Mouse (Mus musculus) heart, postnatal 10 days (tissue): ENCODE results near the gene Sycp2l. TPM values are rescaled to one million over a fixed set of nuclear protein-coding genes. Genes with fewer than 3 reads are reported as not detected.
A peak's percentile ranks its signal among the peaks of the same experiment; 100 is the strongest.

ENCODE experiments used
- DNase-seq, 2 experiments: peaks; one replicate each; pipeline ENCODE4 v3.0.0; 2021
- intact Hi-C: fragments of 180-260 bp; cut with DNase I; formaldehyde crosslinking; loops from one replicate; pipeline ENCODE4 v1.15.1; 2025
- total RNA-seq, 2 experiments: library from RNA; stranded (reverse); gene quantifications; 2 replicates each; pipeline ENCODE4 v1.2.3; 2021

Sycp2l gene
- not detected for total RNA-seq

DNA sequence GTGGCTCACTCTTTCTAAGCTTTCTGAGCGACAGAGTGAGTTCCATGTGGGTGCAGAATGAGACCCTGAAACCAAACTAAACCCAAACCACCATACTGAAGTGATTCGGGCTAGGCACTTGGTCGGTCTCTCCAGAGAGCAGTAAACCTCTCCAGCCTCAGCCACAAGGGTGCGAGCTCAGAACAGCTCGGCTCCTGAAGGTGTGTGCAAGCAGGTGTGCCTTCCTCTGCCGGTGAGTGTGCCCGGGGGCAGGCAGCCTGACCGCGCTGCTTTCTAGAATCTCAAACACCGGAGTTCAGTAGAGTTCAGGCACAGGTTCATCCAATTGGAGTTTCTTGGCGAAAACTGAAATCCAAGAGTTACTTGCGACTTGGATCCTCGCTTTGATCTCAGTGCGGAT, at the start of gene Sycp2l:
Sycp2l (plus strand) TSS at position 368 of the 400 bp plus-strand sequence.
- no peak for DNase-seq
- intact Hi-C loops = no loop called here

DNA sequence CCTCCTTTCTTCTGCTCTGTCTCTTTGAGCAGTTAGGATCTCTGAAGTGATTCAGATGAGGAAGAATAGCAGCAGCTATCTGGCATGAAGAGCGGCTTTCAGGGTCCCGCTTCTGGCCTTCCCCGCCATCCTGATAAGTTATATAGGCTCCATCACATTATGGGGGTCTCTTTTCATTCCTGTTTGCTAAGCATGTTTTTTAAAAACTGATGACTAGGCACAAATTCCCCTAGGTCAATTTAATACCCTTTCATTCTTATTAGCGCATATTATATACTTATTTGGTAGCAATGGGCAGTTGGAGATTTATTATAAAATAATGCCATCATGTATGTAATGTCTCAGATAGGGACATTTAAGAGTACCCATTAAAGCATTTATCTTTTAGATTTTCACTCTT, 46.5 kb upstream of the Sycp2l start:
- intact Hi-C loops = no loop called here
- no peak for DNase-seq

DNA sequence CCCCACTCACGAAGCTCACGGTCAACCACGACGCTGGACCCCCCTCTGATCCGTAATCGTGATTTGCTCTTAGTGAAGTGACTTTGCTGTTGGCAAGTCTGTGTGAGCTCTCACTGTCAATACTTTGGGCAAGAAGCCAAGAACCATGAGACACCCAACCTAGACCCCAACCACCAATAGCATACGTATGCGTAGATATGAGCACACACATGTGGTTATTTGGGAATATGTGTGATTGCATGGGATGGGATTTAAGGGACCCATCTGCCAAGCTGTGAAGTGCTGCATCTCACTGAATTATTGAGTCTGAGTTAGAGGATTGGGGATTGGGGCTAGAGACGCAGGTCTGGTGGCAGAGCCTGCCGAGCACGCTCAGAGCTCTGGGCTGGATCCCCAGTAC, 42.5 kb upstream of the Sycp2l start:
- no peak for DNase-seq
- intact Hi-C loops = no loop called here

DNA sequence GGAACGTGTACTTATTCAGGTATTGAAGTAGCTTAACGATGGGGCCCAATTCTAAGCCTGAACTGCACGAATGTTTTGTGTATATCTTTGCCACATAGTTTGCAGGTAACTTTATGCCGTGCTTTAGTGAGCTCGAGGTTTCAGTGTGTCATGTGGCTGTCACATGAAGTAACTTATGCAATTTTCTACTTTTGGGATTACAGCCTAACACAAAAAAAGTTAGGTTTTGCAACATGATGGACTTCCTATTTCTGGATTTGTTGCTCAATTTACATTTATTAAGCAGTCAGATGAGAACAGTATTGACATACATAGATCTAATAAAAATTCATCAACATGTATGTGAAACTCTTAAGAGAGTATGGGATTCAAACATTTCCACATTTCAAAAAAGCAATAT, 40.3 kb upstream of the Sycp2l start:
- intact Hi-C loops = no loop called here
- DNase-seq = no peak

DNA sequence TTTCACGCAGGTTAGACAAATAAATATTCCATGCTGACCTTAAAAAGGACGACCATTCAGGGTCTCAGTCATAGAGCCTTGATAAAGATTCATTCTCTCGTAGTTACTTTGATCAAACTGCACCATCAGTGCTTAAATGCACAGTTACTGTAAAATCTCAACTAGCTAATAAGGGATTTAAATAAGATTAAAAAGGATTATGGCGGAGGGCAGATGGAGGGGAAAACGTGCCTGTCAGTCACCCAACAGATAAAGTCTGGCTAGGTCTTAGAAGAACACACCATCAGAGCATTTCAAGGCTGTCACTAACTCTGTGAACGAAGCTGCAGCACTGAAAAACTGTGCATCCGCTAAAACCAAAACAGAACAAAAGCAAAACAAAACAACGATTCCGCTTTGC, 36.2 kb upstream of the Sycp2l start:
- intact Hi-C loops = no loop called here
- DNase-seq = no peak

DNA sequence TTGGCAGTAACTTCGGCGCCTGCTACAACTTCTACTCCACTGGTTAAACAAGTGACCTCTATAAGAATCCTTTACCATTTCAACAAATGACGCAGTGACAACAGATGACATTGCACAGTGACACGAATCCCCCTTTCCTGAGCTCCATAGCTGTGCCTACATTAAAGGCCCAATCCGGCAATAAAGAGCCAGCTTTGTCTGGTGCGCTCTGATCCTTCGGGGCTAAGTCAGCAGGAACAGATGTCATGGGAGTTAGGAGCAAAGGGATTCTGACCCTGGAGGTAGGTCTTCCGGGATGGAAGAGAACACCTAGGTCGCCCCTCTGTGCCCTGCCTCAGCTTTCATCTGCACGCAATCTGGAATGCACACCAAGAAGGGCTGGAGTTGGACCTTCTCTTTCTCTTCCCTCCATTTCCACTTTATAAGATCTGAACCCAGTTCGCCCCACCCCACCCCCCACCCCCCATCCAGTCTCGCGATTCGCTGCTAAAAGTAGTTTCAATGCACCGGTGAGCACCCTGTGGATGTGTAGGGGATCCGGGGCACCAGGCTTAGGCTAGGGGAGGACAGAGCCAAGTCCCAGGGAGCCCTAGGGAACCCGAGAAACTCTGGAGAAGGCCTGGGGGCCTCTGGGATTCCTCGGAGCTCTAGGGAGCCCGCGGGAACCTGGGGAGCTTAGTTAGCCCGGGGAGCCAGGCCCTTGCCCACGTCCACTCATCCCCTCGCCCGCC, 35.3 kb upstream of the Sycp2l start:
- intact Hi-C loops = no loop called here
- no peak for DNase-seq

DNA sequence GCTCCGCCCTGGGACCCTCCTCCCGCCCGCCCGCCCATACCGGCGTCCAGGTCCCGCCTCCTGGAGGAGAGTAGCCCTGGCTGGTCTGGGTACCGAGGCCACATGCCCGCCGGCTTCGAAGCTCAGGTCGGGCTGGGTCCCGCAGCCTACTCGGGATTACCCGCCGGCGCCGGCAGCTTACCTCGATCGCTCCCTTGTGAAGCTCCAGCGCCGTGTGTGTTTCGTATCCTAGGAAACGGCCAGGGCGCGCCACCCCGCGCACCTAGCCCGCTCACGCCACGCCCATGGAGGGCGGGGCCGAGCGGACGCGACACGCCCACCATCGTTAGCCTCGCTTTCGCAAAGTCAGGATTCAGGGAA, 34.7 kb upstream of the Sycp2l start, which contains the start of gene Mak:
Mak (minus strand) TSS at position 286 of the 360 bp plus-strand sequence.
- intact Hi-C loops = no loop called here
- DNase-seq = peak; percentile 18 to 39

DNA sequence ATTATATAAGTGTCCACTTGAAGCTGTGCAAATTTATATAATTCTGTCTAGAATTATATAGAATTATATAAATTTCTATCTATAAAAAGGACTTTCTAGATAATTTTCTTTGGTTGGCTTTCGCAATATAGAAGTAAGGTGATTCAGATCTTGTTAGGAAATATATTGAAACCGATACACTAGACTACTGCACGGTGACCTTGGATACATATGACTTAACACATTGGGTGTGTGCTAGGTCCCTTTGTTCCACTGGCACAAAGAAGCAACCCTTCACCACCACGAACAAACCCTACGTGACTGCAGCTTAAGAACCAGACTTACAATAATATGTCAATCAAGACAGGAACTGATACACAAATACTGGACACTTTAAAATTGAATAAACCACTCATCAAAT, 34.2 kb upstream of the Sycp2l start:
- intact Hi-C loops = loop anchor here (5.0 kb wide), 1 partner anchor 238 kb away; no protein-coding TSS in a partner anchor

DNA sequence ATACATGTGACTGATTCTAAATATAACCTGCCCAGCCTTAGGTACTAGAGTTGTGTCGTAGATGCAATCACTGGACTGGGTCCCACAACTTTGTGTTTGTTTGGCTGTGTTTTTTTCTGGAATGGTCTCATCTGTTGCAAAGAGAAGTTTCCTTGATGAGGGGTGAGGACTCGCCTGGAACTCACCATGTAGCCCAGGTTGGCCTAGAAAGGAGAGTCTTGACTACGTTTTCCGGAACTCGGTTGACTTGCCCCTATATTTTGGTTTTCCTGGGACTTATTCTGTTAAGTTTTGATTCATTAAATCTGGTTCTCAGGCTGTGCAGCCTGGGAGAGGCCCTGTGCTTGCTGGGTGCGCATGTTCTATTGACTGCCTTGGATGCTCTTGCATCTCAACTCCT, 33.4 kb upstream of the Sycp2l start:
- intact Hi-C loops = loop anchor here (5.0 kb wide), 1 partner anchor 238 kb away; no protein-coding TSS in a partner anchor
- no peak for DNase-seq

More for the DNA sequence above, 34.2 kb upstream of the Sycp2l start:
- no peak for DNase-seq

DNA sequence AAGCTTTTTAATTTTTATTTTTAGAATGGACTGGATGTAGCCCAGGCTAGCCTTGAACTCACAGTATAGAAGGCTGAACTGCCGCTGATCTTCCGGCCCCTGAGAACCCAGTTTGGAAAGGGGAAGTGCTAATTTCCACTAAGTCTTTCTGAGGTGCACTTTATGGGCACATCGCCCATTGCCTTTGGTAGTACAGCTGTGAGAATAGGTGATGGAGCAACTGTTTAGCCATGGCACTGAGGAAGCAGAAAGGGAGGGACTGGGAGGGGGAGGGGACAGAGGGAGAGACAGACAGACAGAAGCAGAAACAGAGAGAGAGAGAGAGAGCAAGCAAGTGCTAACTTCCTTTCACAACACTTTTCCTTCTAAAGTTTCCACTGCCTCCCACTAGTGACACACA, 29.6 kb upstream of the Sycp2l start:
- intact Hi-C loops = loop anchor here (2.0 to 5.0 kb wide), 2 partner anchors 154 to 242 kb away; no protein-coding TSS in a partner anchor
- no peak for DNase-seq

DNA sequence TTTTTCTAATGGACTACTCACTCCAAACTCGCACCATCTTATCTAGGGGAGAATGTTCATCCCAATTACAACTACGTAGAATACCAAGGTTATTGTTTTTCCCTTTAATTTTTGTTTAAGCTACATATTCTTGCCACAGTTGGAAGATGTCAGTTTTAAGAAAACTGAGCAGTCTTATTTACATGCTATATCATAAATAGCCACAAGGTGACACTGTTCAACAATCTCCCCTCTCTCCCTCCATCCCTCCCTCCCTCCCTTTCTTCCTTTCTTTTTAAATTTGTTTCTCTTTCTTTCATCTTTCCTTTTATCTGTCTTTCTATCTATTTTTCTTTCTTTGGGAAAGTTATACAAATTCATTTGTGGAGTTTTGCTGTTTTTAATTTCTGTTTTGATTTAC, 29.0 kb upstream of the Sycp2l start:
- no peak for DNase-seq
- intact Hi-C loops = loop anchor here (2.0 kb wide), 1 partner anchor 154 kb away; no protein-coding TSS in a partner anchor

DNA sequence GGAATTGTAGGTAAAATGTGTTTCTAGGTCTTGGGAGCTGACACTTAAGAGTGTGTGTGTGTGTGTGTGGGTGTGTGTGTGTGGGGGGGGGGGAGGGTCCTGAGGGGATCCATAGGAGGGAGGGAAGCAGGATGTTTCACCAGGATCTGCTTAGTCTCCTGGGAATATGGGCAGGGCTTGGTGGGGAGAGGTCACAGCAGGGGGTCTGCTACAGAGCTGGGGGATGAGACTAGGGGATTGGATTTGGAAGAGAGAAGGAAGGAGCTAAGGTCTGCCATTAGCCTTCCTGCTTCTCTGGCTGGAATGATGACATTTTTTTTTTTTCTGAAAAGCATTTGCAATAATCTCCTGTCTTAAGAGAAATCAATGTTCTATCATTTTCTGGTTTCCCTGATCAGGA, 25.4 kb upstream of the Sycp2l start:
- intact Hi-C loops = no loop called here

DNA sequence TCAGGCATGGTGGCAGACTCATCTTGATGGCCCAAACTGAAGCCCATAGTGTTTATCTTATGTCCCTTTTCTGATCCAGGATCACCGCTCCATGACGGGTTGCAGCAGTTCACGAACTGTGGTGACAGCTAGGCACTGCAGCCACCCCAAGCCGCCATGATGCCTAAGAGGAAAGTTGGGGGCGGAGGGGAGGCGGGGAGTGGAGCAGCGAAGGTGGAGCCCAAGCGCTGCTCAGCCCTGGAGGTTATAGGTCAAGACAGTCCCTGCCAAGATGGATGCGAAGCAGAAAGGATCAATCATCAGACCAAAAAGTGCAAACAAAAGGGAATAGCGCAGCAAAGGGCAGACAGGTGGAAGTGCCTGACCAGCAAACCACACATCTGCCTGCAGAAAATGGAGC, 22.8 kb upstream of the Sycp2l start:
- intact Hi-C loops = no loop called here
- no peak for DNase-seq

More for the DNA sequence above, 25.4 kb upstream of the Sycp2l start:
- no peak for DNase-seq

DNA sequence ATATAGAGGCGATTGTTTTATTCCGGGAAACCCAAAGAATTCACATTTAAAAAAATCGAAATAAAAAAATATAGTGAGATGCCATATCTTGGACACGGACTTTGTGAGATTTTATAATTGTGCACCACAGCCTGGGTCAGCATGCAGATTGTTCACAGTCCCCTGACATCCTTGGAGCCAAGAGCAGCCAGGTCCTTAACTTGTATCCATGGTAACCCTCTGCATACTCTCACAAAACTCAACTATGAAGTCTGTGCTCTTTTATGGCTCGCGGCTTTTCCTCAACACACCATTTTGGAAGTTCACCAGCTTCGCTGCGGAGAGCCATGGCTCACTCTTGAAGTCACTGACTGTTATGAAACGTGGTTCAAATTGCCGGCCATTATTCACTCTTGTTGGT, 19.9 kb upstream of the Sycp2l start:
- intact Hi-C loops = no loop called here

DNA sequence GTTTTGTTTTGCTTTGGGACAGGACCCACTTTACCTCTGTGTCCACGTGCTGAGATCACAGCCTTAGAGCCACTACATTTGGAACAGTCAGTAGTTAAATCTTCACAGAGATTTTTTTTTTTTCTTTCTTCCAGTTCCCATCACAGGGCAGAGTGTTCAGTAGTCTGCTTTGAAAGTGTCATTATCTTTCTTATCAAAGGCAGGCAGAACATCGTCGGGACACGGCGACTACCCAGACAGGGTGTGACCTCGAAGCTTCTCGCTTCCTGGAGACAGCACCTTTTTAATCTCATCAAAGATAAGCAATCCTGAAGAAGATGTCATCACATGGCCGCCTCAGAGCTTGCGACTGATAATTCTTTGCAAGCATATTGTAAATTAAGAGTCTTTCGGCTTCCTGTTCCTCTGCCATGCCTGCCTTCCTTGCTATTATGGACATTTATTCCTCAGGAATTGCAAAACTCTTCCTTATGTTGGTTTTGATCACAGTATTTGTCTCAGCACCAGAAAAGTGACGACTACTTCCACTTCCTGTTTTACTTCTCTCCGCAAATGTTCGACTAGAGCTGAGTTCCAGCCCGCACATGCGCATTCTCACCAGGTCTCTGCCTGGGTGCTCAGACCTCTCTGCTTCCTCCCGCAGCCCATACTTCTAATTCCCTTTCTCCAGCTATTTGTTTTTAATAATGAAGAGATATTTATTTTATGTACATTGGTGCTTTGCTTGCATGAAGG, 16.6 kb upstream of the Sycp2l start:
- DNase-seq = peak; percentile 24
- intact Hi-C loops = no loop called here

More for the DNA sequence above, 19.9 kb upstream of the Sycp2l start:
- DNase-seq = no peak

DNA sequence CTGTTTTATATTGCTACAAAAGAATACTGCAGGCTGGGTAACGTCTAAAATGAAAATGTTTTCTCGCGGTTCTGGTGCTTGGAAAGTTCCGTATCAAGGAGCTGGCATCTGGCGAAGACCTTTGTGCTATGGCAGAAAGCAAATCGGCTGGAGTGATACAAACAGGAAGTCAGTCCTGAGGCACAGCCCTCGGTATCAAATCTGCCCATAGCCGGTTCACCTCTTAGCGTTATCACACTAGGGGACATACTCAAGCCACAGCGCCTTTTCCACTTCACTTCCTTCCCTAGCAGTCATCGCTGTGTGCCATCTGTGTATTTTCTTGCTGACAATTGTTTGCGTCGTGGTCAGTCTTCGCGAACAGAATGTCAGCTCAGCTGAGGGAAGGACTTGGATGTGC, 15.8 kb upstream of the Sycp2l start:
- DNase-seq = no peak
- intact Hi-C loops = no loop called here

DNA sequence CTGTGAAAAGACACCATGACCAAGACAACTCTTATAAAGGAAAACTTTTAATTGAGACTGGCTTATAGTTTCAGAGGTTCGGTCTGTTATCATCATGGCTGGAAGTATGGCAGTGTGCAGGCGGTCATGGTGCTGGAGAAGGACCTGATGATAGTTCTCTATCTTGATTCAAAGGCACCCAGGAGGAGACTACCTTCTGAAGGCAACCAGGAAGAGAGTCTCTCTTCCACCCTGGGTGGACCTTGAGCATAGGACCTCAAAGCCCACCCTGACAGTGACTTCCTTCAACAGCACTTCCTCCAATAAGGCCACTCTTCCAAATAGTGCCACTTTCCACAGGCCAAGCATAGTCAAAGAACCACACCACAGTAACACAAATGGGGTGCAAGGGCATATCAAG, 14.1 kb upstream of the Sycp2l start:
- intact Hi-C loops = no loop called here
- DNase-seq = no peak

DNA sequence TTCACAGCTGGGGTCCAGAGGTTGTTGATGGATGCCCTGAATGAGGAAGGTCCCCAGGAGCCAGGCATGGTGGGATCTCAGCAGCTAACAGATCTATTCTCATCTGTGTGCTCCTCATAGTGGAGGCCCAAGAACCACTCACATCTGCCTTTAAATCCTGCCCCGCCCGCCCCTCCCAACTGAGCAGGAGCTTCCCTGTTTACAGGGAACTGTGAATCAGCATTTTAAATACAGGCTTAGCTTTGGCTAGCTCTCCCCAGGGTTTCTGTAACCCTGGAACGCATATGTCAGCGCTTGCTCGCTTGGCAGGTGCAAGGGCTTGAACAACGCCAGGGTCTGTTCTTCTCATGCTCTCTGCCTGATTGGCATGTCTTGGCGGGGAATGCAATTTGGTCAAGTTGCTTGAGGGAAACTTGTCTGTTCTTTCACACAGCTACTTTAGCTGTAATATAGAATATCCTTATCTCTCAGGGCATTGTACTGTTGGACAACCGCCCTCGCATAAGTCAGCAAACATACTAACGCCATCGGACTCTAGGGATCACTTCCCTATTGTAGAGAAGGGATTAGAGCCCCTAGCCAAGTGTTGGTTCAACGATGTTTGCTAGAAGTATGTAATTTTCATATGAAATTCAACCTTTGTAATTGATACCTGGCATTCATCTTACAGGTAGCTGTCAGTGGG, 10.1 kb upstream of the Sycp2l start:
- intact Hi-C loops = no loop called here
- DNase-seq = no peak

DNA sequence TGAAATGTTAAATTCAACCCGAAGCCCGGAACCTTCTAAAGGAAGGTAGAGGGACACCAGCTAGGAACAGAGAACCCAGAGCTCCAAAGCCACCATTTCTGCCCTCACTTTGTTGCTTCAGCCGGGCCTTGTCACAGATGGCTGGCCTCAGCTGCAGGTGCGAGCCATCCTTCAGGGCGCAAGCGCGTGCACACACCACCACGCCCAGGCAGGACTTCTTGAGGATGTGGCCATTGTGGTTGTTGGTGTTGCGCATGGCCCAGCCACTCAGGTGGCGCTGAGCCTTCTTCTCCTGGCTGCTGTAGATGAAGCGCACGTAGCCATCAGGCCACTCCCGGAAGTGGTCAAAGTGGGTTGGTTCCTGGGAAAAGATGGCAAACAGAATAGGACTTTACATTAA, 8.6 kb upstream of the Sycp2l start:
- intact Hi-C loops = no loop called here
- DNase-seq = no peak

DNA sequence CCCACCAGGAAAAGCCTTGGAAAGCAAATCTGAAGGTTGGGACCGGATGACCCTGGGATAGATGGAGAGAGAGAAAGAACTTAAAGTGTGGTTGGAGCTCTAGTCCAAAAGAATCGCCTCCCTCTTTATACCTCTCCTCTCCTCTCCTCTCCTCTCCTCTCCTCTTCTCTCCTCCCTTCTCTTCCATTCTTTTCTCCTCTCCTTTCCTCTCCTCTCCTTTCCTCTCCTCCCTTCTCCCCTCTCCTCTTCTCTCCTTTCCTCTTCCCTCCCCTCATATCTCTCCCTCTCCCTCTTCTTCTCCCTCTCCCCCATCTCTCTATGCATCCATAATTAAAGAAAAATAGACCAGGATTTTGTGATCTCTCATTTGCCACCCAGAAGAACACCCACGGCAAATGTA, 3.2 kb upstream of the Sycp2l start, which contains the start of gene Gcm2:
Gcm2 (minus strand) TSS at position 101 of the 400 bp plus-strand sequence.
- no peak for DNase-seq
- intact Hi-C loops = no loop called here

DNA sequence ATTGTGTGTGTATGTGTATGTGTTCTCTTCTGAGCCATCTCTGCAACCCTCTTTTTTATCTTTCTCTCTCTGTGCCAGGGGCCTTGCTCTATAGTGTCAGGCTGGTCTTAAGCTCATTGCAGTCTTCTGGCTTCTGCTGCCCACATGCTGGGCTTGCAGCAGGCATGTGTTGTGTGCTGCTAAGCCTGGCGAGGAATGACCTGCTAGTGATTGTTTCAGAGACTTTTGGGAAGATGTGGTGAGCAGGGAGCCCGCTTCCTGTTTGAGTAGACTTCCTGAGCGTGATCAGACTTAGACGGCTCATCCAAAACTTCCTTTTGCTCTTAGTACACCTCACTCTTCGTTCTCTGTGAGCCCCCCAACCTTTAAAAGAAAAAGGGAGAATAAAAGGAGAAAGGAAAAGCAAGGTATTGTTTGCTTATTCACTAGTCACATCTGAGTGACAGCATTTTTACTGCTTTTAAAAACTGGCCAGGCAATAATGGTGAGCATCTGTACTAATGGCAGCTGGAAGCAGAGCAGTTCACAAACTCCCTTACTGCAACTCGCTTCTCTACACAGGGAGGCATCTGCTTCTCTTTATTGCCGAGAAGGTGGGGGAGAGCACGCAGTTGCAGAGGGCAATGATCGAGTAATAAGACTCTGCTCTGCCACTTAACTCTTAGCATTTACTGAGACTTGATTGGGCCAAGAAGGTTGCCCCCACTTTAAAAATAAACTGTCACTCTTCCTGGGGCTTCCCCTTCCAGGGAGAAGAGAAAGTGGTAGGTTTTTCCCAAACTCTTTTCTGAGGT, 5.2 kb downstream of the Sycp2l start:
- intact Hi-C loops = no loop called here

More for the DNA sequence above, 5.2 kb downstream of the Sycp2l start:
- no peak for DNase-seq
